Comparison of ENCODE assay signal across 8 mouse cellular contexts in the genomic region with DNA sequence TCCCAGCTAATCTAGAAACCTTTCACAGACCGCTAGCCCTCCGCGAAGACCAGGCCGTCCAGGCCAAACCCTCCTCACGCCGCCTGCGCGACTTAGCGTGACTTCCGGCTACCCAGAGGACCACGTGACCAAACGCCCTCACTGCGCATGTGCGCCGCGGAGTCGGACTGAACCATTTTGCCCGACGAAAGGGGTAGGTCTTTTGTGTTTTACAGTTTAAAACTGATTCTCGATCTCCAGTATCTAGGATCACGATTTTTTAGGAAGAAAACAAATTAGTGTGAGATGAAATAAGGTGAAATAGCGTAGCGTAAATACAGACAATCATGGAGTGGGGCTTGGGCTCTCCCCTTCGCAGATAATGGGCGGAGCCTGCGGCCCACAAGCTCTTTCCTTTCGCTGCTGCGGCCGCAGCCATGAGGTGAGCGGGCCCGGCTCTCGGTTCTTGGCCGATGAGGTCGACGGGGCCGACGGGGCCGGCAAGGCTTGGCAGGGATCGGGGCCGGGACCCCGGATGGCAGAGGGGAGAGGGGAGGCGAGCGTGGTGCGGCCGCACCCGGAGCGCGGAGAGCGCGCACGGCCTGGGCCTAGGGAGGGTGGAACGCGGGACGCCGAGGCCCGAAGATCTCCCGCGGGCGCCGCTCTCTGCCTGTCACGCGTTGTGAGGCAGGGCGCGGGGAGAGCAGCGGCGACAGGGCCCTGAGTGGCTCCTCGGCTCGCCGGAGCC. TPM values are rescaled to one million over a fixed set of nuclear protein-coding genes. Genes with fewer than 3 reads are reported as not detected.
A peak's percentile ranks its signal among the peaks of the same experiment; 100 is the strongest.
DNase-seq lines count a peak whose midpoint lies in the region; ATAC-seq and TF ChIP-seq lines count a peak whose summit lies in the region.

Rpl19 (plus strand) TSS at position 141 of the 727 bp plus-strand sequence.

- in situ Hi-C loops in ES-E14 (cut with MboI; ENCODE audit: low sequenced_read_pairs in 2 of 2, unreplicated experiment in 2 of 2), result no loop called here

- H3K4me3 ChIP-seq in ES-E14 (ENCODE audit: insufficient read depth in 1 of 2, low read depth in 1 of 2, low read length in 2 of 2, poor library complexity in 1 of 2, severe bottlenecking in 1 of 2), result peak within 1 kb of the TSS; percentile 70 to 94
- H3K4me3 ChIP-seq in forebrain, embryonic 16.5 days (replicated peaks; ENCODE audit: low read length), result peak within 1 kb of the TSS; percentile 99
- H3K4me3 ChIP-seq in layer of hippocampus, adult 2 months, result peak within 1 kb of the TSS; percentile 83
- peak within 1 kb of the TSS; percentile 87 for H3K4me3 ChIP-seq in lung, embryonic 14.5 days (ENCODE audit: low read depth, low read length)
- peak within 1 kb of the TSS; percentile 88 for H3K4me3 ChIP-seq in olfactory bulb, adult 2 months (ENCODE audit: insufficient read depth, low read depth, low read length)
- H3K4me3 ChIP-seq in thymus, adult 2 months (ENCODE audit: control insufficient read depth, insufficient read depth, low read length), result peak within 1 kb of the TSS; percentile 96

- peaks cover 0 to 8% of the 10 kb centered on the region in 2 experiments; a peak in 2 of 4 replicates for H3K4me1 ChIP-seq in ES-E14 (ENCODE audit: control insufficient read depth in 2 of 2, insufficient read depth in 2 of 2, low read length in 2 of 2, poor library complexity in 1 of 2)
- H3K4me1 ChIP-seq in forebrain, embryonic 16.5 days (replicated peaks; ENCODE audit: control insufficient read depth, insufficient read depth, low read length), result peaks cover 20% of the 10 kb centered on the region
- H3K4me1 ChIP-seq in lung, embryonic 14.5 days (ENCODE audit: insufficient read depth), result peaks cover 7% of the 10 kb centered on the region
- H3K4me1 ChIP-seq in olfactory bulb, adult 2 months (ENCODE audit: control insufficient read depth, insufficient read depth, low read length), result peaks cover 11% of the 10 kb centered on the region
- peaks cover 16% of the 10 kb centered on the region for H3K4me1 ChIP-seq in thymus, adult 2 months (replicated peaks; ENCODE audit: control insufficient read depth, insufficient read depth, low read length)

- intact Hi-C loops in heart, postnatal 36 days (cut with DNase I), result loop anchor here (2.0 to 5.0 kb wide), 2 partner anchors 122 to 176 kb away; partner anchors contain the start of gene Cdk12

- H3K9me3 ChIP-seq in ES-E14 (ENCODE audit: control insufficient read depth, insufficient read depth, low read depth, low read length), result no peaks in the 10 kb centered on the region
- no peaks in the 10 kb centered on the region for H3K9me3 ChIP-seq in forebrain, embryonic 16.5 days (ENCODE audit: control insufficient read depth, low read length)
- H3K9me3 ChIP-seq in lung, embryonic 14.5 days (ENCODE audit: low read depth, low read length), result no peaks in the 10 kb centered on the region

- peaks cover 33% of the 10 kb centered on the region for H3K36me3 ChIP-seq in ES-E14 (ENCODE audit: control insufficient read depth, insufficient read depth, low read length, poor library complexity, severe bottlenecking)
- peaks cover 18% of the 10 kb centered on the region for H3K36me3 ChIP-seq in forebrain, embryonic 16.5 days (ENCODE audit: control insufficient read depth, insufficient read depth)
- peaks cover 33% of the 10 kb centered on the region for H3K36me3 ChIP-seq in lung, embryonic 14.5 days (ENCODE audit: insufficient read depth)
- H3K36me3 ChIP-seq in thymus, adult 2 months (ENCODE audit: control insufficient read depth, insufficient read depth, low read length), result peaks cover 30% of the 10 kb centered on the region

- no peak for TF ChIP-seq CTCF in layer of hippocampus, adult 2 months (conservative IDR thresholded peaks at IDR 0.05)
- TF ChIP-seq CTCF in lung, embryonic 14.5 days (IDR thresholded peaks at IDR 0.05; ENCODE audit: low read depth), result no peak
- no peak for TF ChIP-seq CTCF in olfactory bulb, adult 2 months (IDR thresholded peaks at IDR 0.05; ENCODE audit: insufficient read depth, low read depth, low read length)
- no peak for TF ChIP-seq CTCF in thymus, adult 2 months (IDR thresholded peaks at IDR 0.05; ENCODE audit: borderline replicate concordance, control insufficient read depth, extremely low read depth, insufficient read depth, low read length, poor library complexity)

- peak; percentile 83 for DNase-seq in ES-E14 (ENCODE audit: low read depth, low spot score)
- DNase-seq in cerebellum, adult 11-12 months, result peak; percentile 92
- DNase-seq in heart, postnatal 36 days, result peak; percentile 93 to 94
- DNase-seq in layer of hippocampus, adult 2 months (ENCODE audit: low spot score in 2 of 2), result peak; percentile 92 to 93
- peak; percentile 97 for DNase-seq in lung, embryonic 14.5 days
- DNase-seq in thymus, adult 2 months, result peak; percentile 87

- H3K27me3 ChIP-seq in forebrain, embryonic 16.5 days (replicated peaks; ENCODE audit: control insufficient read depth, insufficient read depth, low read length), result no peaks in the 10 kb centered on the region
- no peaks in the 10 kb centered on the region for H3K27me3 ChIP-seq in lung, embryonic 14.5 days (ENCODE audit: insufficient read depth, low read length)
- H3K27me3 ChIP-seq in thymus, adult 2 months (ENCODE audit: control insufficient read depth, insufficient read depth, low read length), result no peaks in the 10 kb centered on the region

- WGBS in forebrain, embryonic 16.5 days, result under 1% methylated on average over 69 of the region's 69 CpGs
- WGBS in lung, embryonic 14.5 days, result under 1% methylated on average over 69 of the region's 69 CpGs
- WGBS in olfactory bulb, adult 2 months, result under 1% methylated on average over 69 of the region's 69 CpGs
- WGBS in thymus, adult 2 months, result under 1% methylated on average over 69 of the region's 69 CpGs

- H3K4me2 ChIP-seq in forebrain, embryonic 16.5 days (ENCODE audit: low read length), result peak within 1 kb of the TSS; percentile 100
- peak within 1 kb of the TSS; percentile 87 for H3K4me2 ChIP-seq in lung, embryonic 14.5 days

- peak; percentile 72 for ATAC-seq in forebrain, embryonic 16.5 days
- ATAC-seq in lung, embryonic 14.5 days (ENCODE audit: insufficient read depth), result peak; percentile 68

- TF ChIP-seq POLR2A in olfactory bulb, adult 2 months (IDR thresholded peaks at IDR 0.05; ENCODE audit: insufficient read depth, low read depth, low read length), result peak; percentile 71
- peak; percentile 95 for TF ChIP-seq POLR2A in thymus, adult 2 months (IDR thresholded peaks at IDR 0.05; ENCODE audit: control insufficient read depth, extremely low read depth, insufficient read depth, low read length, poor library complexity)

- H3K27ac ChIP-seq in ES-E14 (ENCODE audit: insufficient read depth, low read depth, low read length, poor library complexity, severe bottlenecking), result peak within 1 kb of the TSS; percentile 87
- H3K27ac ChIP-seq in forebrain, embryonic 16.5 days (ENCODE audit: low read length), result peak within 1 kb of the TSS; percentile 83
- H3K27ac ChIP-seq in layer of hippocampus, adult 2 months, result peak within 1 kb of the TSS; percentile 99
- peak within 1 kb of the TSS; percentile 88 for H3K27ac ChIP-seq in lung, embryonic 14.5 days (ENCODE audit: low read depth)
- H3K27ac ChIP-seq in olfactory bulb, adult 2 months (ENCODE audit: insufficient read depth, low read depth, low read length), result peak within 1 kb of the TSS; percentile 82
- 0 out of 2 replicates have a peak within 1 kb of the TSS, but pooled peaks have one; percentile 13 for H3K27ac ChIP-seq in thymus, adult 2 months (ENCODE audit: control insufficient read depth, insufficient read depth, low read length)

- H3K9ac ChIP-seq in ES-E14 (ENCODE audit: insufficient read depth, low read depth, low read length, poor library complexity, severe bottlenecking), result peak within 1 kb of the TSS; percentile 100
- peak within 1 kb of the TSS; percentile 99 for H3K9ac ChIP-seq in forebrain, embryonic 16.5 days (replicated peaks; ENCODE audit: low read depth, low read length)
- peak within 1 kb of the TSS; percentile 98 for H3K9ac ChIP-seq in lung, embryonic 14.5 days

TF ChIP-seq in ES-E14, 5 proteins besides CTCF, POLR2A, EP300 and RAD21:
- TF ChIP-seq ZNF384 (IDR thresholded peaks at IDR 0.05; ENCODE audit: low read depth, low read length) (no peak), HCFC1 (IDR thresholded peaks at IDR 0.05; ENCODE audit: borderline replicate concordance, insufficient read depth, low read length) (peak; percentile 69; the same call in 1 of the 2 replicates), CHD2 (IDR thresholded peaks at IDR 0.05; ENCODE audit: low read depth, low read length) (peak; percentile 86), ZC3H11A (IDR thresholded peaks at IDR 0.05; ENCODE audit: borderline replicate concordance, low read depth, low read length) (no peak)

RNA-seq across cellular contexts. Expression of gene Rpl19, which starts in this region (rescaled TPM):
- total RNA-seq in ES-E14 (2012; rRNA removed), result 3,222 and 3,264 TPM in 2 replicates
- polyA plus RNA-seq in forebrain, embryonic 16.5 days (2015; fragmentation: Nextera tagmentation; extraction: Ambion mirVana), result 652 and 659 TPM in 2 replicates
- total RNA-seq in heart, postnatal 36 days (2021), result 100 to 1,000 TPM; 537 to 577 TPM
- total RNA-seq in layer of hippocampus, adult 2 months (2021), result 100 to 1,000 TPM; 615 to 621 TPM
- polyA plus RNA-seq in lung, embryonic 14.5 days (2014; fragmentation: Nextera tagmentation; extraction: Ambion mirVana), result 1,155 and 1,171 TPM in 2 replicates
- polyA plus RNA-seq in olfactory bulb, adult 2 months (2012; ENCODE audit: insufficient read depth, insufficient read length, low replicate concordance, missing spikeins), result not detected in 2 replicates
- polyA plus RNA-seq in thymus, adult 2 months (2012; rRNA removed), result 1,012 and 1,033 TPM in 2 replicates

Comparison
In these comparisons a context has a peak if more than half of its experiments do, and no peak if none do; other contexts are left out.
1. Peak in every context shown above with its lines: DNase-seq, ATAC-seq, H3K4me3 ChIP-seq and H3K27ac ChIP-seq.
2. RNA of gene Rpl19 (polyA plus RNA-seq): 1,155 to 1,171 TPM in lung, embryonic 14.5 days, 1,012 to 1,033 TPM in thymus, adult 2 months and 652 to 659 TPM in forebrain, embryonic 16.5 days; not detected in olfactory bulb, adult 2 months; every median in the first group is over 100 times any median in the second.
3. H3K27ac ChIP-seq: peak in every context shown above with its lines; median percentile 99 in layer of hippocampus, adult 2 months; 88 in lung, embryonic 14.5 days; 87 in ES-E14; 83 in forebrain, embryonic 16.5 days; 82 in olfactory bulb, adult 2 months; 13 in thymus, adult 2 months.